Mouse (Mus musculus) stomach, postnatal 0 days (tissue): ENCODE results near the gene Fip1l1. TPM values are rescaled to one million over a fixed set of nuclear protein-coding genes. Genes with fewer than 3 reads are reported as not detected.

ENCODE experiments used
- ATAC-seq: fragments of 200-750 bp; cut with Nextera tagmentation; 2 replicates; pipeline ENCODE4 v1.8.0; 2017; ENCODE audit not compliant: low FRiP score, low TSS enrichment
- DNase-seq: peaks from one replicate; pipeline ENCODE4 v3.0.0-alpha.2; 2016; ENCODE audit warnings: low spot score
- H3K27ac ChIP-seq: fragments of 300-500 bp; sonication (generic); replicated peaks from 2 replicates; pipeline ENCODE4 v1.5.1; 2014; ENCODE audit warnings: mild to moderate bottlenecking, control low read depth
- H3K27me3 ChIP-seq: fragments of 300-500 bp; sonication (generic); 2 replicates; pipeline ENCODE4 v1.6.1; 2014; ENCODE audit warnings: low read length; ENCODE audit not compliant: control insufficient read depth, insufficient read depth
- H3K36me3 ChIP-seq: fragments of 300-500 bp; sonication (generic); 2 replicates; pipeline ENCODE4 v1.6.1; 2014; ENCODE audit warnings: low read length, mixed read lengths; ENCODE audit not compliant: control insufficient read depth, insufficient read depth
- H3K4me1 ChIP-seq: fragments of 300-500 bp; sonication (generic); replicated peaks from 2 replicates; pipeline ENCODE4 v1.6.1; 2014; ENCODE audit warnings: antibody characterized with exemption; ENCODE audit not compliant: control insufficient read depth, insufficient read depth
- H3K4me2 ChIP-seq: fragments of 300-500 bp; sonication (generic); replicated peaks from 2 replicates; pipeline ENCODE4 v1.6.1; 2014; ENCODE audit warnings: low read depth, mild to moderate bottlenecking, control low read depth, moderate library complexity
- H3K4me3 ChIP-seq: fragments of 300-500 bp; sonication (generic); 2 replicates; pipeline ENCODE4 v1.5.1; 2014; ENCODE audit warnings: low read depth, low read length, control low read depth
- H3K9ac ChIP-seq: fragments of 300-500 bp; sonication (generic); 2 replicates; pipeline ENCODE4 v1.6.1; 2014; ENCODE audit warnings: mild to moderate bottlenecking, low read length, control low read depth, mixed read lengths
- H3K9me3 ChIP-seq: fragments of 300-500 bp; sonication (generic); 2 replicates; pipeline ENCODE4 v1.6.1; 2016; ENCODE audit warnings: low read length; ENCODE audit not compliant: control insufficient read depth
- CTCF ChIP-seq: IDR thresholded peaks from 2 replicates; pipeline ENCODE4 v1.5.1; 2016; ENCODE audit warnings: antibody characterized with exemption, low read depth, mild to moderate bottlenecking, moderate library complexity
- EP300 ChIP-seq: optimal IDR thresholded peaks from 2 replicates; pipeline ENCODE3; 2016; ENCODE audit warnings: antibody characterized with exemption
- WGBS: fragments of 180-500 bp; shearing (Covaris S2); extraction: QIAGEN DNeasy Blood & Tissue Kit; methylation state at CpG from one replicate; pipeline ENCODE4 v1.1.7; 2014; 5-methylcytosine and 5-hydroxymethylcytosine counted together
- polyA plus RNA-seq: library from polyadenylated mRNA; unstranded; fragments of >200 nt; fragmentation: Nextera tagmentation; extraction: Ambion mirVana; gene quantifications from 2 replicates; pipeline ENCODE4 v1.2.1, GENCODE M21; 2015

Gene Fip1l1
- polyA plus RNA-seq, 1 experiment from 2014 or later: 33.3 TPM

DNA sequence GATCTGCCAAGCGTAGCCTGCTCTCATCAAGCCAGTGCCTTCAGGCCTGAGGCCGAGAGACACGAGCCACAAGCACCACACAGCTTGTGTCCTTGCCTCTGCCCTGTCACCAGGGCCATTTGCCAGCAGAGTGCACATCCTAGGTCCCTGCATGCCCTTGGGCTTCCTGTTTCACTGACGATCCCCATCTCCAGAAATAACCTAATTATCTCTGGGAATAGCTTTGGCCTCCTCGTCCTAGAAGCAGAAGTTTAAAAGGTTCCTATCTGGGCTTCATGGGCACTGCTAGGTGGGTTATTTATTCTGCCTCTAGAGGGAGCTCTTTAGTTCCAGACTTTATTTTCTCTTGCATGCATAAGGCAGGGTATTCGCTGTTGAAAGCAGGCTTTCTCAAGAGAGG lies 105.8 kb downstream of the Fip1l1 start:
- Histone ChIP-seq H3K9me3 (no peaks in the 10 kb centered on the region), H3K9ac (no peak overlapping the region), H3K4me3 (no peak overlapping the region), H3K36me3 (no peaks in the 10 kb centered on the region), H3K4me2 (no peak overlapping the region), H3K4me1 (no peaks in the 10 kb centered on the region), H3K27ac (no peak overlapping the region), H3K27me3 (no peaks in the 10 kb centered on the region)
- ATAC-seq (peak; percentile 38; the same call in 1 of the 2 replicates), DNase-seq (no peak)
- 56% methylated on average over 6 of the region's 6 CpGs for WGBS
- TF ChIP-seq EP300 (no peak), CTCF (peak; percentile 74)

DNA sequence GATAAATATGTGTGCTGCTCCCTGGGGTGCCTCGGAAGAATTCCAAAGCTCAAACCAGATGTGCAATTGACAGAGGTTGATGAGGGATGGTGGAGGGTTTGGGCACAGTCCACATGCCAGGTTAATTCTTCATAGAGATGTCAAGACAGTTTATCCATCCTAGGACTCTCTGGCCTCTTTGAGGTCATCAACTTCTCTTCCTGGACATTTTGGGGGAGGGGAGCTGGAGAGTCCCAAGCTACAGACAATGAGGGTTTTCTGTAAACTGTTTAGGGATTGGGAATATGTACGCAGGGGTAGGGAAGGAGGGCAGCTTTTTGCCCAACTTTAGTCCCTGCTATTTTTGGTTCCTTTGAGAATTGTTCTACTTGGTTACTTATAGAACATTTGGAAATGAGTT lies 107.0 kb downstream of the Fip1l1 start:
- Histone ChIP-seq H3K27ac (no peak overlapping the region), H3K9me3 (no peaks in the 10 kb centered on the region), H3K36me3 (no peaks in the 10 kb centered on the region), H3K9ac (no peak overlapping the region), H3K4me3 (no peak overlapping the region), H3K27me3 (no peaks in the 10 kb centered on the region), H3K4me2 (no peak overlapping the region), H3K4me1 (no peaks in the 10 kb centered on the region)
- ATAC-seq: no peak
- TF ChIP-seq CTCF: no peak
- TF ChIP-seq EP300: no peak
- WGBS: 50% methylated on average over 2 of the region's 2 CpGs
- no peak for DNase-seq

DNA sequence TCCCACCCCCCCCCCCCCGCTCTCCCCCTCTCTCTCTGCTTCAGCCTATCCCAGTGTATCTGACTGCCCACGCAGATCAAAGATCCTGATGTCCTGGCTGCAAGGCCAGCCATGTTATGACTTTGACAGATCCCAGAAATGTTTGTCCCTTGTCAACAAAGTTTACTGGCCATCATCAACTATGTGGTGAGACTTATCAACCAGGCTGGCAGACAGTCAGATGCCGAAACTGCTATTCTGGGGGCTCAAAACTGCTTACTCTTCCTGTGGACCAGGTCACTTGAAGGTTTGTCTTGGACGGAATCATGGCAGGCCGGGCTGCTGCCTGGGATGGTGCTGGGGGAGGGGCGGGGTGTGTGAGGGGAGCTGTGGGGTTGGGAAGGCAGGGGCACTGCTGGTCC lies 112.3 kb downstream of the Fip1l1 start:
- no peak for DNase-seq
- H3K27me3 ChIP-seq: no peaks in the 10 kb centered on the region
- 46% methylated on average over 5 of the region's 6 CpGs for WGBS
- no peak overlapping the region for H3K27ac ChIP-seq
- no peak overlapping the region for H3K9ac ChIP-seq
- no peaks in the 10 kb centered on the region for H3K9me3 ChIP-seq
- ATAC-seq: no peak
- no peaks in the 10 kb centered on the region for H3K36me3 ChIP-seq
- no peak overlapping the region for H3K4me3 ChIP-seq
- H3K4me2 ChIP-seq: no peak overlapping the region
- TF ChIP-seq EP300: no peak
- no peak for TF ChIP-seq CTCF
- no peaks in the 10 kb centered on the region for H3K4me1 ChIP-seq

DNA sequence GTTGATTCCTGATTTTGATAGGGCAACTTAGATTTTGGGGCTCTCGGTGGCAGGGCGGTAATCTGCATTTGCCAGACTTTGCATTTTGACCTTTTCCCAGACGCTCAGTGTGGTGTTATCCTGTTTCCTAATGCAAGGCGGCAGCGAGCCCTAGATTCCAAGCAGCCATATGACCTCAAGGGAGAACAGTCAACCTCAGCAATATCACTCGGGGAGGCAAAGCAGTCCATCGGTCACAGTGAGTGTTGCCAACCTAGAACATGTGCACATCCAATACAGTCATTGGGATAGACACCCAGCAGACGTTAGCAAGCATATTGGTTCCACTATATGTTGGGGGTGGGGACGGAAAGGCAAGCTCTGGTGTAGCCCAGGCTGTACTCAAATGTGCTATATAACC lies 113.0 kb downstream of the Fip1l1 start:
- Histone ChIP-seq H3K9ac (no peak overlapping the region), H3K4me2 (no peak overlapping the region), H3K36me3 (no peaks in the 10 kb centered on the region), H3K4me3 (no peak overlapping the region), H3K27ac (no peak overlapping the region), H3K4me1 (no peaks in the 10 kb centered on the region), H3K9me3 (no peaks in the 10 kb centered on the region), H3K27me3 (no peaks in the 10 kb centered on the region)
- WGBS: 91% methylated on average over 9 of the region's 9 CpGs
- ATAC-seq (no peak), DNase-seq (no peak)
- TF ChIP-seq CTCF: no peak
- no peak for TF ChIP-seq EP300

Other genes with a start within 250 kb of the Fip1l1 start
- gene Scfd2, start 3.7 kb upstream of the Fip1l1 start, polyA plus RNA-seq: 14.3 and 15.2 TPM in 2 replicates
- gene Lnx1, start 167.5 kb downstream of the Fip1l1 start, polyA plus RNA-seq: 13.1 and 13.5 TPM in 2 replicates